Mouse (Mus musculus): ENCODE data around the gene AW011738. TPM values are rescaled to one million over a fixed set of nuclear protein-coding genes. Genes with fewer than 3 reads are reported as not detected.
A peak's percentile ranks its signal among the peaks of the same experiment; 100 is the strongest.

Gene AW011738
- polyA plus RNA-seq, 1 experiment from 2014 or later: 3.0 TPM

DNA sequence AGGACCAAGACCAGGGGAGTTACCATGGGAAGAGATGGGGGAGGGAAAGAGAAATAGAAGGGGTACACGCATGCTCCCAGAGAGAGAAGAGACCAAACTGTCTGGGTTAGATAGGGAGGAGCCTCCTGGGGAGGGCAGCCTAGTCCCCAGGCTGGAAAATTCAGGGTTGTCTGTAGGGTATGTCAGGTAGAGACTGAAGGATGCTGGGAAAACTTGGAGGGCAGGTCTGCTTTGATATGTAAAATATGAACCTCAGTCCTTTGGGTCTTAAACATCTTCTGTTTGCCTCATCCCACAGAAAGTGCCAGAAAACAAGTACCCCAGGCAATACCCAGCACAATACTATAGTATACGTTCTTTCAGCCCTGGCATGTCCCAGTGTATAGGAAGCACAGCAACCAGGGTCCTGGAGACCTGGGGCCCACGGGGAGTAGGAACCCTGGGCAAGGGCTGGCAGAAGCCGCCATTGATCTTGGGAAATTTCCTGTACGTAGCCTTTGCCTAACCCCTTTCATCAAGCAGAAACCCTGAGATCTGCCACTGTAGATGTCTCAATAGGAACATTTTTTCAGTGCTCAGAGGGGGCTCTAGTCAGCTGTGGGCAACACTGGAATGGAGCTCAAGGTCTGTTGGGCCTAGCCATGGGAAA lies 14.8 kb upstream of the AW011738 start:
- no peaks in the 10 kb centered on the region for H3K27me3 ChIP-seq (replicated peaks)
- no peak overlapping the region for H3K4me3 ChIP-seq (replicated peaks)
- H3K4me1 ChIP-seq: peaks cover 37% of the 10 kb centered on the region
- H3K27ac ChIP-seq: no peak overlapping the region
- H3K4me2 ChIP-seq: no peak overlapping the region
- H3K9me3 ChIP-seq: no peaks in the 10 kb centered on the region
- H3K9ac ChIP-seq: no peak overlapping the region
- ATAC-seq (ENCODE audit: insufficient read depth, low FRiP score, low read depth): no peak
- 68% methylated on average over 5 of the region's 5 CpGs for WGBS
- H3K36me3 ChIP-seq: peaks cover 14% of the 10 kb centered on the region

DNA sequence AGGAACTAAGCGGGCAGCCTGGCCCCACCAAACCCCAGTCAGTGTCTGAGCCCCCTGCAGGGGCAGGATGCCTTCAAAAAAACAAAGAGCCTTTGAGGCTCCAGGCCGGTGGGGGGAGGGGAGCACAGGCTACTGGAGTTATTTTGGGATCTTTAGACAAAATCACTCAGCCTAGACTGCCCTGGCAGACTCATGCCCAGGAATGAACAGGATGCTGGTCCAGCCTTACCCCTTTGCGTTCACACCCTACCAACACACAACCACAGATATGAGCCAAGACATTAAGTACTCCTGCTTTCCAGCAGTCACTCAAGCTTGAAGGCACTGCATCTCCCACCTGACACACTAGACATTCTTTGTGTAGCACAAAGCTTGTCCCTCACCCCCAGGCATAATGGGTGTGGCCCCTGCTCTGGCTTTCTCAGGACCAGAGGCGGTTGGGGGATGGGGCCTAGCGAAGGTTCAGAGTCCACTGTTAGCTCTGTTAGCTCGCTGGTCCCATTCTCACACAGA lies 14.2 kb upstream of the AW011738 start:
- ATAC-seq (ENCODE audit: insufficient read depth, low FRiP score, low read depth): peak; percentile 72
- 0 out of 2 replicates have a peak overlapping the region, but pooled peaks have one; percentile 9 for H3K4me2 ChIP-seq

GRCm38 (mm10) chr4:156192421-156193199 lies 10.5 kb upstream of the AW011738 start:
- peak overlapping the region; percentile 29; the same call in 1 of the 2 replicates for H3K4me2 ChIP-seq
- peak; percentile 61 for ATAC-seq (ENCODE audit: insufficient read depth, low FRiP score, low read depth)
- H3K9ac ChIP-seq: no peak overlapping the region
- peak overlapping the region; percentile 76 for H3K27ac ChIP-seq
- H3K36me3 ChIP-seq: no peaks in the 10 kb centered on the region
- H3K4me3 ChIP-seq (replicated peaks): no peak overlapping the region
- H3K9me3 ChIP-seq: no peaks in the 10 kb centered on the region
- WGBS: 42% methylated on average over 8 of the region's 8 CpGs
- peaks cover 55% of the 10 kb centered on the region for H3K4me1 ChIP-seq
- H3K27me3 ChIP-seq (replicated peaks): no peaks in the 10 kb centered on the region

More for the DNA sequence above, 14.2 kb upstream of the AW011738 start:
- no peak overlapping the region for H3K4me3 ChIP-seq (replicated peaks)
- WGBS: 49% methylated on average over 6 of the region's 6 CpGs
- H3K36me3 ChIP-seq: peaks cover 14% of the 10 kb centered on the region
- H3K4me1 ChIP-seq: peaks cover 43% of the 10 kb centered on the region
- H3K9me3 ChIP-seq: no peaks in the 10 kb centered on the region
- no peaks in the 10 kb centered on the region for H3K27me3 ChIP-seq (replicated peaks)
- H3K9ac ChIP-seq: no peak overlapping the region
- peak overlapping the region; percentile 32; the same call in 1 of the 2 replicates for H3K27ac ChIP-seq

- no peak overlapping the region for H3K9ac ChIP-seq
- no peak for ATAC-seq (ENCODE audit: insufficient read depth, low FRiP score, low read depth)
- 0 out of 2 replicates have a peak overlapping the region, but pooled peaks have one; percentile 29 for H3K4me2 ChIP-seq
These were observed 9.9 kb upstream of the AW011738 start for GRCm38 (mm10) chr4:156193200-156193590.

GRCm38 (mm10) chr4:156193906-156194305 lies 9.2 kb upstream of the AW011738 start:
- WGBS: 69% methylated on average over 5 of the region's 5 CpGs
- ATAC-seq (ENCODE audit: insufficient read depth, low FRiP score, low read depth): no peak

More at GRCm38 (mm10) chr4:156193200-156193590, 9.9 kb upstream of the AW011738 start:
- Histone ChIP-seq H3K4me3 (replicated peaks) (no peak overlapping the region), H3K27me3 (replicated peaks) (no peaks in the 10 kb centered on the region), H3K4me1 (peaks cover 55% of the 10 kb centered on the region), H3K36me3 (no peaks in the 10 kb centered on the region), H3K9me3 (no peaks in the 10 kb centered on the region), H3K27ac (peak overlapping the region; percentile 76)
- WGBS: 16% methylated on average over 2 of the region's 2 CpGs

DNA sequence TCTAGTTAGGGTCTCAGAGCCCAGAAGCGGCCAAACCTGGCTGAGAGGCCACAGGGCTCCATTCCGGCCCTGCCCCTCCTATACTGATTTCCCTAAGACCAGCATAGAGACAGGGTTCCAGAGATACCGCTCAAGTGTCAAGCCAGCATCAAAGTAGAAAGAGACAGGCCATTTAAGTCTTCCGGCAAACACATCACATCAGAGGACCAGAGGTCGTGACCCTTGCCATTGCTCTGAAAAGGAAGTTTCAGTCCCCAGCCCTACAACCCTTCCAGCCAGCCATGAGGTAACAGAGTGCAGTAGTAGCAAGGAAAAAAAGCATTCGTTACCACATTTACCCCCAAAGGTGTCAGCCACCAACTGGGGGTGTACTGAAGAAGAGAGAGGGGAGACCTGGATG lies 8.8 kb upstream of the AW011738 start:
- no peaks in the 10 kb centered on the region for H3K27me3 ChIP-seq (replicated peaks)
- H3K4me2 ChIP-seq: no peak overlapping the region
- H3K4me1 ChIP-seq: peaks cover 46% of the 10 kb centered on the region
- H3K36me3 ChIP-seq: no peaks in the 10 kb centered on the region
- H3K27ac ChIP-seq: no peak overlapping the region
- no peak overlapping the region for H3K4me3 ChIP-seq (replicated peaks)
- WGBS: 55% methylated on average over 6 of the region's 6 CpGs
- no peak overlapping the region for H3K9ac ChIP-seq
- ATAC-seq (ENCODE audit: insufficient read depth, low FRiP score, low read depth): no peak
- H3K9me3 ChIP-seq: no peaks in the 10 kb centered on the region

More at GRCm38 (mm10) chr4:156193906-156194305, 9.2 kb upstream of the AW011738 start:
- H3K4me1 ChIP-seq: peaks cover 50% of the 10 kb centered on the region
- no peaks in the 10 kb centered on the region for H3K36me3 ChIP-seq
- H3K4me2 ChIP-seq: no peak overlapping the region
- H3K4me3 ChIP-seq (replicated peaks): no peak overlapping the region
- H3K27me3 ChIP-seq (replicated peaks): no peaks in the 10 kb centered on the region
- H3K9me3 ChIP-seq: no peaks in the 10 kb centered on the region
- H3K9ac ChIP-seq: no peak overlapping the region
- 0 out of 2 replicates have a peak overlapping the region, but pooled peaks have one; percentile 26 for H3K27ac ChIP-seq

GRCm38 (mm10) chr4:156195927-156196870 lies 6.9 kb upstream of the AW011738 start:
- WGBS: 4% methylated on average over 35 of the region's 35 CpGs
- Histone ChIP-seq H3K36me3 (no peaks in the 10 kb centered on the region), H3K27me3 (replicated peaks) (no peaks in the 10 kb centered on the region), H3K9me3 (no peaks in the 10 kb centered on the region), H3K4me3 (replicated peaks) (peak overlapping the region; percentile 93), H3K4me2 (peak overlapping the region; percentile 92), H3K9ac (peak overlapping the region; percentile 80), H3K27ac (peak overlapping the region; percentile 83), H3K4me1 (peaks cover 37% of the 10 kb centered on the region)
- no peak for ATAC-seq (ENCODE audit: insufficient read depth, low FRiP score, low read depth)

- under 1% methylated on average over 29 of the region's 88 CpGs for WGBS
- peak within 1 kb of the TSS; percentile 96 for H3K27ac ChIP-seq
- H3K9ac ChIP-seq: peak within 1 kb of the TSS; percentile 80
- peak within 1 kb of the TSS; percentile 92 for H3K4me2 ChIP-seq
- peaks cover 34% of the 10 kb centered on the region for H3K4me1 ChIP-seq
- no peaks in the 10 kb centered on the region for H3K9me3 ChIP-seq
- H3K36me3 ChIP-seq: no peaks in the 10 kb centered on the region
- peak within 1 kb of the TSS; percentile 93 for H3K4me3 ChIP-seq (replicated peaks)
- no peaks in the 10 kb centered on the region; the same call in 1 of the 2 replicates for H3K27me3 ChIP-seq (replicated peaks)
- peak; percentile 78 for ATAC-seq (ENCODE audit: insufficient read depth, low FRiP score, low read depth)
These were observed 5.8 kb upstream of the AW011738 start, which contains the start of gene Agrn for GRCm38 (mm10) chr4:156197131-156197828. Agrn (minus strand) TSS chr4:156197488.

GRCm38 (mm10) chr4:156197829-156198205 lies 5.3 kb upstream of the AW011738 start:
- Histone ChIP-seq H3K36me3 (no peaks in the 10 kb centered on the region), H3K27ac (peak overlapping the region; percentile 96), H3K27me3 (replicated peaks) (no peaks in the 10 kb centered on the region; the same call in 1 of the 2 replicates), H3K4me1 (peaks cover 35% of the 10 kb centered on the region), H3K4me3 (replicated peaks) (peak overlapping the region; percentile 93), H3K9ac (peak overlapping the region; percentile 22; the same call in 1 of the 2 replicates), H3K4me2 (peak overlapping the region; percentile 76), H3K9me3 (no peaks in the 10 kb centered on the region)
- peak; percentile 89 for ATAC-seq (ENCODE audit: insufficient read depth, low FRiP score, low read depth)
- under 1% methylated on average over 25 of the region's 26 CpGs for WGBS

- Histone ChIP-seq H3K9me3 (no peaks in the 10 kb centered on the region), H3K4me2 (peak within 1 kb of the TSS; percentile 8; the same call in 1 of the 2 replicates), H3K4me3 (replicated peaks) (no peak within 1 kb of the TSS), H3K4me1 (peaks cover 12% of the 10 kb centered on the region), H3K27ac (no peak within 1 kb of the TSS; the same call in 1 of the 2 replicates), H3K27me3 (replicated peaks) (peaks cover 6% of the 10 kb centered on the region; the same call in 1 of the 2 replicates), H3K9ac (no peak within 1 kb of the TSS), H3K36me3 (no peaks in the 10 kb centered on the region)
- 55% methylated on average over 10 of the region's 10 CpGs for WGBS
- no peak for ATAC-seq (ENCODE audit: insufficient read depth, low FRiP score, low read depth)
These were observed 2.3 kb upstream of the AW011738 start, which contains the start of gene Isg15 for GRCm38 (mm10) chr4:156200623-156201475. Isg15 (minus strand) TSS chr4:156200818.
